Mouse (Mus musculus): Measurements from ENCODE around the gene Zscan21.
"Not testable (repeated sequence)": the region's sequence is repeated elsewhere in the genome, so short reads cannot be mapped to it uniquely, and the experiment has no call there.

Zscan21 gene

DNA sequence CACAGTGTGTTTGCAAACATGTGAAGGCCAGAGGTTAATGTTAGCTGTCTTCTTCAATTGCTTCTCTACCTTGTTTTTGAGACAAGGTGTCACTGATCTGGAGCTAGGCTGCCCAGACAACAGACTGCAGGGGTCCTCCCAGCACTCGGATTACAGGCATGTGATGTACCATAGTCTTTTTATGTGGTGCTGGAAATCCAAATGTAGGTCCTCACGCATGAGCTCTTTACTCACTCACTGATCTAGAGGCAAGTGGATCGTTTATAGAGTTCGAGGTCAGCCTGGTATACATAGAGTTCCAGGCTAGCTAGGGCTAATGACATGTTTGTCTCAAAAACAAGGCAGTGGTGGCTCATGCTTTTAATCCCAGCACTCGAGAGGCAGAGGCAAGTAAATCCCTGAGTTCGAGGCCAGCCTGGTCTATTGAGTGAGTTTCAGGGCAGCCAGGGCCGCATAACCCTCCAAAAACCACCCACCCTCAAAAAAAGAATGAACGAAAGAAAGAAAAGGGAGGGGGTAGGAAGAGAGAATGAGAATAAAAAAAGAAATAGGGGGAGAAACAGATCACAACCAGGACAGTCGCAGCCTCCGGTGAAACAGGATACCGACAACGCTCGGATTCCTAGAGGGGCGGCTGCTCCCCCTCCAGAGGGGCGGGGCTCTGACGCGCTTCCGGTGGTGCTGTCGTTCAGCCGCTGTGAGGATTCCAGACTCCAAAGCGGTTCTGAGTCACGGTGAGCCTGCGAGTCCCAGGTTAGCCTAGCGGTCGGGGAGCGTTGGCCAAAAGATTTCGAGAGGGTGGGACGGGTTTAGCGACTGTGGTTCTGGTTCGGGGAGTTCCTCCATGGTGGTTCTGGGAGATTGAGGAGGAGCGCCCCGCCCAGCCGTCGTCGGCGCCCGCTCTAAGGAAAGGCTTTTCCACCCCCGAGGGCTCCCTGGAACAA, at the start of gene Zscan21:
TSS of gene Zscan21 (plus strand) at position 649 of the 944 bp plus-strand sequence.
- peak; percentile 91 for DNase-seq (ENCODE audit: low spot score)

DNA sequence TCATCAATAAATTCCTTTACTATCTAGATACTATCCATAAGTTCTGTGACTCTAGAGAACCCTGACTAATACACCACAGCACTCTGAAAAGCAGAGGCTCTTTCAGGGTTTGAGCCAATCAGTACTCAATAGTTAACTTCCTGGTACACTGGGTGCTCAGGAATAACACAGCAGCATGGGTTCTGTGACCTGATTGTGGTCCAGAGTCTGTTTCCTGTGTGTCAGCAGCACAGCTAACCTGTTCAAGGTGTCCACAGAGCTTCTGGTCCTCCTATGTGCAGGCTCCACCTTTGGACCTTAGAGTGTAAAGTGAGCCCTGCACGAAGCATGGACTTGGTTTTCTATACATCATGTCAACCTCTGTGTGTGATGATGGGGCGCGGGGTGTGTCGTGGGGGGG, 42.9 kb upstream of the Zscan21 start:
- DNase-seq (ENCODE audit: low spot score), result no peak

DNA sequence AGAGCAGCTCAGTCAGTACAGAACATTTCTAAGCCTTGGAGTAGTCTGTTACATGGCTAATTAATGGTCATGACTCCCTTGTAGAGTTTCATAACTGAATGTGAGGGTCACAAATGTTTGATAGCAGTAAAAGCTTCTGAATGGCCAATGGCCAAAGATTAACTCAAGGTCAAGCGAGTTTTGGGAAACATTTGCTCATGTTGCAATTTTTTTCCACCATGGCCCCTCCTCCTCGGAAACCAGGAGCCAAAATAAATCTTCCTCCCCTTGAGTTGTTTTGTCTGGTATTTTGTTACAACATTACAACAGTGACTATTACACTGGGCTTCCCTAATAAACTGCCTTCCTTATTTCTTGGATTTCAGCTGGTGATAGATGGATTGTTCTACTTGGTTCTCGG, 41.0 kb upstream of the Zscan21 start:
- no peak for DNase-seq (ENCODE audit: low spot score)

DNA sequence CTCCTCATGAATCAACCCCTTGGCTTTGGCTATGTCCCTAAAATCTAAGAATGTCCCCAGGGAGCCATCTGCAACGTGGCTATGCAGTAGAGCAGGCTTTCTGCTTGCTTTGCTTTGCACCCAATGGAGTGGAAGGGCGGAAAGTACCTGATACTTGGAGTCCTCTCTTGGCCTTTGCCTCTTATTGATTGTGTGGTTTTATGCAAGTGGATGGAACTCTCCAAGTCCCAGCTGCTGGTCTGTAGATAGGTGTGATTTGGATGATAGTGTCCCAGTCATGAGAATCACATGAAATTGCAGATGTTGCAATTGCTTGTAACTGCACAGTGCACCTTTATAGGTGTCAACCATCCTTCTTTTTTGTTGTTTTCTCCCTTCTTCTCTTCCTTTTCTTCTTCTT, 40.6 kb upstream of the Zscan21 start:
- DNase-seq (ENCODE audit: low spot score), result no peak

DNA sequence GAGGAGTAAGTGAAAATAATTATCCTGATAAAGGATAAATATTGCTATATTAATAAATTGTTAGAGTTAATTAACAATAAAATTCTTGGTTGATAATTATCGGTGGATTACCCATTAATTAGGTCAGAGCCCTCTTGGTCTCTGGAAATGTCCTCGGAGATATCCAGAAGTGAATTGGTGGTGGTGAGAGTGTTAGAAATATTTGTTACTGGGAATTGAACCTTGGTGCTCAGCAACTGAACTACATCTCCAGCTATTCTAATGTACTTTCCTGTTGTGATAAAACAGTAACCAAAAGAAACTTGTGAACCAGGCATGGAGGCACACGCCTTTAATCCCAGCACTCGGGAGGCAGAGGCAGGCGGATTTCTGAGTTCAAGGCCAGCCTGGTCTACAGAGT, 36.2 kb upstream of the Zscan21 start:
- no peak for DNase-seq (ENCODE audit: low spot score)

DNA sequence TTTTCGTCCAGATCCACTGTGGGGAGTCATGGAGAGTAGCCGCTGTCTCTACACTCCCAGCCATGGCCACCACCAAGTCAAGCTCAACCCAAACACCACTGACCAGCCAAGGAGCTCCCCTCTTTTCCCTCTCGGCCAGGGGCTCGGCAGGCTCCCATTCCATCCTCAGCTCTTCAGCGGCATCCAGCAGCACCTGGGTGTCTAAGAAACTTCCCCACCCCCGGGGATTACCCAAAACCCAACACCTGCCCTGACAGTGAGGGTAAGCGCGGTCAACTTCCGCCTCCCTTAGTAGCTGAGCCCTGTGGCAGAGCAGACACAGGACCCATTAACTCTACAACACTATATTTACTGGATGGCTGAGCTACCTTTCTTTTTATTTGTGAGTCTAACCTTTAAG, 35.3 kb upstream of the Zscan21 start:
- DNase-seq (ENCODE audit: low spot score), result no peak

DNA sequence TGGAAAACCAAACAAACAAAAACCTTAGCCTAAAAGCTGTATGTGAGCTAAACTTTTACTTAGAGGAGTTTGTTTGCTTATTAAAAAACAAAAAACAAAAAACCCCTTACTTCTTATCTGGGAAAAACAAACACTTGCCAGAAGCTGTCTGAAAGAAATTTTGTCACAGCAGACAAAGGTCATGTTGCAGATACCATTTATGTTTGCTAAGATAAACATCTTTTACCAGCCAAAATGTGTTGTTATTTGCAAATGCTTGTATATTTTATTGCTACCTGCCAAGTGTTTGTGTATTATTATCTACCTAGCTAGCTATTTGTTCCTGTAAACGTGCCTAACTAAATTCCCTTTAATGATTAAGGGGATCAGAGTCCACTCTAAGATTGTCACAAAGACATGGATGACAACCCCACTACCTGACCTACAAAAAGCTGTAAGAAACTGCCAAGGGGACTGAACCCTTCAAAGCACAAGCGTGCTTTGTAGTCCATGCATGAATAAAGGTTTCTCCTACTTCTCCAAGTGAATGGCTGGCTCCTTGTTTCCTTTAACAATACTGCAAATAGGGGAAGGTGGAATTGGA, 33.3 kb upstream of the Zscan21 start:
- DNase-seq (ENCODE audit: low spot score), result no peak

DNA sequence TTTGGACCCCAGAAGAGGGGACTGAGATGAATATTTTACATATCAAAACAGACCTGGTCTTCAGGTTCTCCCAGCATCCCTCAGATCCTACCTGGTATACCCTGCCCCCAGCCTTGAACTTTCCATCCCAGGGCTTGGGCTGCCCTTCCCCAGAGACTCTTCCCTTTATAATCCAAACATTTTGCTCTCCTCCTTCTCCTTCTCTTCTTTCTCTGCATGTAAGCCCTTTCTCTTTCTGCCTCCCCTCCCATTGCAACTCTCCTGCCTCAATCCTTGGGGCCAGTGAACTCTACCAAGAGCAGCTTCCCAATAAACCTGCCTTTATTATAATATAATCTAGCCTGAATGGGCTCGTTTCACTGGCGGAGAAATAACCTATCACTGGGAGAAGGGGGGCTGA, 32.8 kb upstream of the Zscan21 start:
- DNase-seq (ENCODE audit: low spot score), result no peak

DNA sequence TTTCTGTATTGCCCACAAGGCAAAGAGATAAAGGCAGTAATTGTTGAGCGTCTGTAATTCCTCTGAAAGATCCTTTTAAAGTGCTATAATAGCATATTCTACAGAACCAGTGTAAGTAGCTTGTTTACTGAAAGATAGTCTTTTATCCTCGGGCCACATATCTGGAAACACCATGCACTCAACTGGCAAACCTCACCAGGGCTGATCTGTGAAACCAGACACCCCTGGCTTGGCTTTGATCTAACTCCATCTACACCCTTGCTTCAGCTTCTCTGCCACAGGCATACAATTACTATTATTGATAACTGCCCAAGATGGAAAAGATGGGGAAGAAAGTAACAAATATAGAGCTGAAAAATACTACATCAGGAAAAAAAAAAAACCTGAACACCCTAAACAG, 32.2 kb upstream of the Zscan21 start:
- DNase-seq (ENCODE audit: low spot score), result no peak

DNA sequence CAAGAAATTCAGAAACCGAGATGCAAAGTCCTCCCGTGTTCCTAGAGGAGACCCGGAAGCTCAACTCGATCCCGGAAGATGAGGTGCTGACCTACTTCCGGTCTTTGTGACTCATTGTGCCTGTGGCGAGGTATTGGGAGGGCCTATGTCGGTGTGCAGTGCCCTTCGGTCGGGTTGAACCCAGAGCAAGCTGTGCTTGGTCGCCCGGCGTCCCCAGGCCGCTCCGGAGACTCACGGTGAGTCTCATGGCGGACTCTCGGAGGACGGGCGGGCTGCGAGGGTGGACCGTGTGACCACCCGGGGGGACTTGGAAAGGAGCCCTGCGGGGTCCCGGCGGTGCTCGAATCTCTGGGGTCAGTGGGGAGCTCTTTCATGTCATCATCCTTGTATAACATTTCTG, 31.7 kb upstream of the Zscan21 start, which contains the start of gene Zkscan1:
TSS of gene Zkscan1 (plus strand) at position 89 of the 400 bp plus-strand sequence.
- DNase-seq (ENCODE audit: low spot score), result peak; percentile 91

DNA sequence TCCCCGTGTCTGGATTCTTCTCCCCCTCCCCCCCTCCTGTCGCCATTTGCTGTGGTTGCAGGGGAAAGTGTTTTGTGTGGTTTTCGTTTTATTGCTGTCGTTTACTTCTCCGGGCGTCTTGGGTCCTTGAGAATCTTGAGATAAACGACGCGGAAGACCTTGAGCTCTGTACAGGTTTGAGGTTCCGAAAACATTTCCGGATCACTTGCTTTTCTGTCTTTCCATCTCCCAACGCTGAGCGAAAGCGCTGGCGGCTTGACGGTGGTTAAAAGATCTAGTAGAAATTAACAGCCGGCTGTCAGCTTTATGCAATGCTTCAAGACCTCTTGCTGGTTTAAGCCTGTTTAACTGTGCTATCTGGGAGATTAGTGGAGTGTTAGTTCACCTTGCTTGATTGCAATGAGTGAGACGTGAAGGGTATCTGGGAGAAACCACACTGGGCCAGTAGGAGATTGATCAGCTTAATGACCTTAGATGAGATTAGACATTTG, 31.2 kb upstream of the Zscan21 start:
- DNase-seq (ENCODE audit: low spot score), result peak; percentile 14

DNA sequence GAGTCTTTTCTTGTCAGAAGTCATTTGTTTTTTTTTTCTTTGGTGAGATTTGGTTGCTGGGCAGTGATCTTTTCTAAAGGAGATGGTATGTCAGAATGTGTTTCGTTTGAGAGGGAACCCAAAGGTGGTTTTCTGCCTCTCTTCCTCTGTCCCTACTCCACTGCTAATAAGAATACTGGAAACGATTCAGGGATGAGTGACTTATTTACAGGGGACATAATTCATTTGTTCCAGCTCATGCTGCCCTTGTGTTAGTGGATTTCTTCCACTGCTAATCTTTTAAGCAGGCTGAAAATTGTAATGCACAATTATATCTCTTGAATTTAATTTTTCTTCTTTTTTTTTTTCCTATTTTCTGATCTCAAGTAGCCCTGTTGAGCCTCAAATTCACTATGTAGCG, 29.9 kb upstream of the Zscan21 start:
- DNase-seq (ENCODE audit: low spot score), result no peak

DNA sequence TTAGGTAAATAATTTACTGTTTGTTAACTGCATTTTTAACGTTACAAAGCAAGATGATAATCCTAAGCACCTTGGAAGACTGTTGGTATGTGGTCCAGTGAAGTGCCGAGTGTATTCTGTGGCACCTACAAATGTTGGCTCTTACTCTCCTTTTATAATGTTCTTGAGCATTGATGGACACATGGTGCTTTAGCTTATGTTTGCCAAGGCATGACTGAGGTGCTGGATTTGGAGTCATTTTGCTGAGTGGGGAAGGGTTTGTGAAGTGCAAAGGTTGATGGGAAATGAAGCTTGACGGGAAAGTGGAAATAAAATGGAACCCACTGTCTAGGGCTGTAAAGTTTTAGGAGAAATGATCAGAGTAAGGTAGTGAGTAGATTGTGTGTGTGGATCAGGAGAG, 28.3 kb upstream of the Zscan21 start:
- peak; percentile 16 for DNase-seq (ENCODE audit: low spot score)

DNA sequence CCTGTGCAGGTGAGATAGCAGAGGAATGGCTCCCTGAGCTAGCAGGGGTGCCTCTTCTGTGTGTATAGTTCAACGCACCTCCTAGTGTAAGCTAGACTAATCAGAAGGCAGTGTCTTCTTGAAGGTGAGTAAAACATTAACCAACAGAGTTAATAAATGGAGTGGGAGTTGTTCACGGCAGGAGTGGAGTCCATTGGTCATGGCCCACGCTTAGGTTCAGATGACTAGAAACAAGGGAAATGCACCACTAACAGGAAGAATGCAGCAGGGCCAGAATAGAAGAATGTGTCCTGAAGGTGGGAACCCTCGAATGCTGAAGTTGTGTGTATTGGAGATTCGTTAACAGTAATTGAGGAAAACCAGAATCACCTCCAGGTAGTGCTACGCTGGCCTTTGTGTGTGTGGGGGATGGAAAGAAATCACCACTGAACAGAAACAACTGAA, 27.6 kb upstream of the Zscan21 start:
- DNase-seq (ENCODE audit: low spot score), result peak; percentile 4

DNA sequence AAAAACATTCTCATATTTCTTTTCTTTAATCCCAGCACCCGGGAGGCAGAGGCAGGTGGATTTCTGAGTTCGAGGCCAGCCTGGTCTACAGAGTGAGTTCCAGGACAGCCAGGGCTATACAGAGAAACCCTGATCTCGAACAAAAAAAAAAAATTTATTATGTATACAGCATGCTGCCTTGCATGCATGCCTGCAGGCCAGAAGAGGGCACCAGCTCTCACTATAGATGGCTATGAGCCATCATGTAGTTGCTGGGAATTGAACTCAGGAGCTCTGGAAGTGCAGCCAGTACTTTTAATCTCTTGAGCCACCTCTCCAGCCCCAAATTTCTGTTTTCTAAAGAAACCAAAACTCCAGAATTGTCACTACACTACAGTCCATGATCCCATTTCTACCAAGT, 26.4 kb upstream of the Zscan21 start:
- DNase-seq (ENCODE audit: low spot score), result no peak

DNA sequence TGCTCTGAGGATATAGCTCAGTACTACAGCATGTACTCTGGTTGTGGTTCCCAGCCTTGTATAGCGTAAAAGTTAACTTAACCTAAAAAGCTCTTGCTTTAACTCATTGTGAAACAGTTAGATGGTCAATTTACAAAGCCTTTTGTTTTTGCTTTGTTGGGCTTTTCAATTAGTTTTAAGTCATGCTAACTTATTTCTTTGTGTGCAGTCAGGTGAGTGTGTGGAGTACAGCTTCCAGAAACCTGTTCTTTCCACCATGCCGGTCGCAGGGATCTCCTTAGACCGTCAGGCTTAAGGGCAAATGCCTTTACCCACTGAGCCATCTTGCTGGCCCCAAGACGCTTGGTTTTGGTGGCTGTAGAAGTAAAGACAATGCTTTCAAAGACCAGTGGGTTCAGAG, 26.0 kb upstream of the Zscan21 start:
- DNase-seq (ENCODE audit: low spot score), result no peak

DNA sequence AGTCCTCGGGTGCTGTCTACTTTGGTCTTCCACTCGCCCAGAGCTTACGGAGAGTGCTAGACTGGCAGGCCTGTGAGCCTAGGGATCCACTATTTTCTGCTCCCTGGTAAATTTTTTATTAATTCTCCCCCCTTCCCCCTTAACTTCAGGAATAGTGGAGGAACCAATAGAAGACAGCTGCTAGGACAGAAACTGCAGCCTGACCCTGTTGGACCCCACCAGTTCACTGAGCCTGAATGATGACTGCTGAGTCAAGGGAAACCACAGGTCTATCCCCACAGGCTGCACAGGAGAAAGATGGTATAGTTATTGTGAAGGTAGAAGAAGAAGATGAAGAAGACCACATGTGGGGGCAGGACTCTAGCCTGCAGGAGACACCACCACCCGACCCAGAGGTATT, 23.9 kb upstream of the Zscan21 start:
- DNase-seq (ENCODE audit: low spot score), result no peak

DNA sequence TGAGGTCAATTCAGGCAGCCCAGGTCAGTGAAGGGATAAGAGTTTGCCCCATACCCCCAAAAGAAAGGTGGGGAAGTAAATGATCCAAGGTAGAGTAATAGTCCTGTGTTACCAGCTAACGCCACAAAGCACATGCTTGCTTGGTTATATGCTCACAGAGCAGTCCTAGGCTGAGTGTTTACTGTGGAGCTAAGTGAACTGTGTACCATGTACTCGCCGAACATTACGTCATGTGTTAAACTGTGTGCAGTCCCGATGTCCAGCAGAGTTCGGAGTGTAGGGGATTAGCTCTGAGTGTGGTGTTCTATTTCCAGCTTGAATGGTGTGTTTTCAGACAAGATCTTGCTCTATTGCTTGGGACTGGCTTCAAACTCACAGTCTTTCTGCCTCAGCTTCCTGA, 22.2 kb upstream of the Zscan21 start:
- no peak for DNase-seq (ENCODE audit: low spot score)

DNA sequence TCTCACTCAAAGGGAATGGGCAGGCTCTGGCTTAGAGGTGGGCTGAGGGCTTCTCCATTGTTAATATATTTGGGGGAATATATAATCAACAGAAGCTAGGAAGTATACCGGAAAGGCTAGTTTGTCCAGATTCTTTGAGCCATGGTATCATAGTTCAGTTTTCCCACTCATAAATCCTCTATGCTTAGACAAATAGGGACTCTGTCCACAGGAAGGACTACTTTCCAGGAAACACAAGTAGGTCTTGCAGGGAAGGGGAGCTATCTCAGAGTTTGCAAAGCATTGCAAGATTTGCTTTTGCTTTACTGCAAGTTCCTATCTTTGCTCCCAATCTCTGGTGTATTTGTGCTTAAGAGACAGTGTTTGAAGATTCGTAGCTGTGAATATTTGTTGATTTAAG, 11.7 kb upstream of the Zscan21 start:
- no peak for DNase-seq (ENCODE audit: low spot score)

DNA sequence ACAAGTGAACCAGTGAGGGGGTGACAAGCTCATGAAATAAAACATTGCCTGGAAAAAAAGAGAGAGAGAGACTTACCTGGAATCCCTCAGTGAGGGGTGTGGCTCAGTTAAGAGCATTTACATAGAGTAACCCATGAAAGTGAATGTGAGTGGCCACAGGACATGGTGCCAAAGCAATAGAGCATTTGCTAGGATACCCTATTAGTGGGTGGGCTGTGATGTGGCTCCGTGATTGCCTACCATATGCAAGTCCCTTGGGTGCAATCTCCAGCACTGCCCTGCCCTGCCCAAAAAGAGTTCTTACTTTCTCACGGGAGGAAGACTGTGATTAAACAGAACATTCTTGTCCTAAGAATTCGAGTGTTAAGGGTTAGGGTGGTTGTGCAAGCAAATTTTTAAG, 9.6 kb upstream of the Zscan21 start:
- no peak for DNase-seq (ENCODE audit: low spot score)

DNA sequence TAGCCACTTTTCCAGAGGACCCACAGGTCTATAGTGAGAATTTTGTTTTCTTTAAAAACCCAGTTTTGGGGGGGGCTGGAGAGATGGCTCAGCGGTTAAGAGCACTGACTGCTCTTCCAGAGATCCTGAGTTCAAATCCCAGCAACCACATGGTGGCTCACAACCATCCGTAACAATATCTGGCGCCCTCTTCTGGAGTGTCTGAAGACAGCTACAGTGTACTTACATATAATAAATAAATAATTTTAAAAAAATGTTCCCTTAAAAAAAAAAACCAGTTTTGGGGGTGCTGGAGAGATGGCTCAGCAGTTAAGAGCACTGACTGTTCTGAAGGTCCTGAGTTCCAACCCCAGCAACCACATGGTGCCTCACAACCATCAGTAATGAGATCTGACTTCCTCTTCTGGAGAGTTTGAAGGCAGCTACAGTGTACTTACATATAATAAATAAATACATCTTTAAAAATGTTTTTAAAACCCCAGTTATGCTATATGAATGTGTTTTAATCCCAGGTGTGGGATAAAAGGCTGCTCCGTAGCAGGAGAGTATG, 6.8 kb upstream of the Zscan21 start:
- DNase-seq (ENCODE audit: low spot score), result not testable (repeated sequence)

DNA sequence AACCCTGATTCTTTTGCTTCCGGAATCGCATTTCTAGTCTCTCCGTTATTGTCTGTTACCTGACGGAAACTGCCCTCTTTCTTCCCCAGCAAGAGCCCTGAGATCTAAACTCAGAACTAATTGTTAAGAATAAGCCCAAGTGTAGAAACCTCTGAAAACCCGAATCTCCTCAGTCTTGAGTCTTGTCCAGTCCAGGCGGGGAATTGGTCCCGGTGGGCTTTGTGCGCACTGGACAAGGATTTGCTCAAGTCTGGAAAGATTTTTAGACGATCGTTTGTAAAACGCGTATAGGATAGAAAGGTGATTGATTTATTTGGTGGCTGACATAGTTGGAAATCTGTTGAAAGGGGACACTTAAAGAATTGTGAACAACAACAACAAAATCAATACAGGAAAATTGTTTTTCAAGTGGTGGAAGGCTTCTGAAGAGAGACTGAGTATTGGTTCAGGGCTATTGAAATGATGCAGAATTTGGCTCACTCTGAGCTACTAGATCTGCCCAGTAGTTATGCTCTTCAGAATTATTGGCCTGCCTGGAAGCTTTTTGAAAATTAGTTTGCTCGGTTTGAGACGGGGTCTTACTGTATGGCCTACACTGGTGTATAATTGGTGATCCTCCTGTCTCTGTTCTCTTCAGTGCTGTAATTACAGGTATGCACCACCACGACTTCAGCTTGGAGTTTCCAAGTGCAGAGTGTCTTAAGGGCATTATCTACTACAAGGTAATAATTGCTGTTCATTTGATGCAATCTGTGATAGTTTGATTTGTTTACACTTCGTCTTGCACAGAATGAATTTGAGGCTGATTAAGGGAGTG, 704 bp downstream of the Zscan21 start:
- no peak for DNase-seq (ENCODE audit: low spot score)
